Mouse (Mus musculus) embryonic stem cell, embryonic (primary cell): Measurements from ENCODE around the gene Zap70.

ENCODE experiments used
- CTCF ChIA-PET, 4 experiments: fragments of 300-600 bp in 2 of 4; fragments of 350-600 bp in 2 of 4; sonication (Branson Sonifier 250); formaldehyde crosslinking; loops; one replicate each; lab custom pipeline; 2022; ENCODE audit warnings: inconsistent platforms in 2 of 4; lab: Charles Lee
- POLR2A ChIA-PET, 4 experiments: fragments of 300-600 bp in 2 of 4; fragments of 350-600 bp in 2 of 4; sonication (Branson Sonifier 250); formaldehyde crosslinking; loops; one replicate each; lab custom pipeline; 2022; ENCODE audit warnings: antibody characterized with exemption in 4 of 4, inconsistent platforms in 1 of 4; lab: Charles Lee

Gene Zap70

DNA sequence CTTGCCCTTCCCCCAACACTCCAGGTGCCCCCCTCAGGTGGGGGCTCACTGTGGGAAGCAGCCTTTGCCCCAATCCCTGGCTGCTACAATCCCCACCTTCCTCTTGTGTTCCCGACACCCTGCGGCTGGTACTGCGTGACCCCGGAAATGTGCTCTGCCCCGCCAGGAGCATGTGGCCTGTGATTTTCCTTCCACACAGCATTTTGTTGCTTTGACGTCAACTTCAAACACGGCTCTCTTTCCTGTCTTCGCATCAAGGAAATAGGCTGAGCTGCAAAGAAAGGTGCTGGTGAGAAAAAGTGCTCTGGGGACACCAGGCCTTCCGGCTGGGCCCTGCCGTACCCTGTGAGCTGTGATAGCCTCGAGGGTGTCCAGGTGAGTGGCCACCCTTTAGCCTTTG lies at the start of gene Zap70:
Gene Zap70 (plus strand): TSS at position 231 of the 400 bp plus-strand sequence.
- ChIA-PET POLR2A (interaction anchor here in 3 of 4 experiments (0.7 to 2.3 kb wide), 5 partner anchors 8 to 15 kb away, joined by 4 to 6 read pairs (median 5); no protein-coding TSS in a partner anchor), CTCF (interaction anchor here in 3 of 4 experiments (0.6 to 3.1 kb wide), 6 partner anchors 15 to 619 kb away, joined by 3 to 20 read pairs (median 4); partner anchors contain the start of gene Ankrd39 (in 1 of the 3))

- ChIA-PET POLR2A (interaction anchor here in 1 of 4 experiments (0.7 kb wide), 1 partner anchor 12 kb away, joined by 5 read pairs; no protein-coding TSS in a partner anchor), CTCF (no interaction called here)
Measured at GRCm38 (mm10) chr1:36714311-36714710, 47.3 kb upstream of the Zap70 start, which contains the start of gene Actr1b. Gene Actr1b (minus strand): TSS chr1:36714422.

DNA sequence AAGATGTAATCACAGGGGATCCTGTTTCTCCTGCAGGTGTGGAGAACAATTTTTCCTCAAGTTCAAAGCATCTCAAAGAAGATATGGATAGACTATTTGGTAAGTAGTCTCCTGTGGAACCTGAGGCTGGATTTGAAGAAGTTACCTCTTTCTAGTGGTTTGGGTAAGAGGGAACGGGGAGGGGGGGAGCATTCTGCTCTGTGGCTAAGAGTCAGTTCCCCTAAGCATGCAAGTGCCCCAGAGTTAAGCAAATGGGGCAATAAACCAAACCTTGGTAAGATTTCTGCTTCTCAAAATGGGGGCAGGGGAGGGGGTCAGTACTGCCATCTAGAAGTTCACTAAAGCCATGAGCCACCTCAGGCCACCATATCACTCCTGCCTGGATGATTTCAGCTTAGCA lies 42.8 kb upstream of the Zap70 start:
- POLR2A ChIA-PET, result no interaction called here
- CTCF ChIA-PET, result interaction anchor here in 1 of 4 experiments (1.7 kb wide), 1 partner anchor 9 kb away, joined by 4 read pairs; the partner anchor contains the start of gene 4933424G06Rik

- ChIA-PET CTCF (interaction anchor here in 2 of 4 experiments (0.6 to 1.4 kb wide), 3 partner anchors 23 to 47 kb away, joined by 3 to 4 read pairs (median 3); no protein-coding TSS in a partner anchor), POLR2A (interaction anchor here in 1 of 4 experiments (0.6 to 1.5 kb wide), 2 partner anchors 12 to 1148 kb away, joined by 3 to 5 read pairs; partner anchors contain the start of gene Lipt1)
Measured at GRCm38 (mm10) chr1:36723146-36724056, 38.2 kb upstream of the Zap70 start.

DNA sequence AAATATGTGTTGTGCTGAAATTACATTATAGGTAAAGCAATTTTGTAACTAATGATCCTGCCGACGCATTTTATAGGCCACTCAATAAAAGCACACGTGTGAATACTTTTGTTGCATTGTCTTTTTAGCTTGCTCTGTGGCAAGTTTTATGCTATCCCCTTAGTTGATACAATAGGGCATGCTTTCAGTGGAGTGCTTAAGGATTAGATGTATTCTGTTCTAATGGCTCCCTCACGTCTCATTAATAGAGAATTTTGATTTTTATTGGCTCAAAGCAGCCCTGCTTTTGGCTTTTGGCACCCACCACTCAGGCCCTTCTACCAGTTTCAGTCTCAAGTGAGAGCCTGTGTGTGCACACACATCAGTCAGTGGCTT lies 37.6 kb upstream of the Zap70 start:
- ChIA-PET CTCF (interaction anchor here in 1 of 4 experiments (1.4 kb wide), 1 partner anchor 22 kb away, joined by 3 read pairs; no protein-coding TSS in a partner anchor), POLR2A (no interaction called here)

- ChIA-PET CTCF (no interaction called here), POLR2A (no interaction called here)
Measured at GRCm38 (mm10) chr1:36737300-36737699, 24.3 kb upstream of the Zap70 start.

- POLR2A ChIA-PET, result interaction anchor here in 1 of 4 experiments (1.0 kb wide), 1 partner anchor 38 kb away, joined by 3 read pairs; no protein-coding TSS in a partner anchor
- CTCF ChIA-PET, result interaction anchor here in 2 of 4 experiments (0.6 to 1.2 kb wide), 3 partner anchors 30 to 1262 kb away, joined by 3 to 5 read pairs (median 4); partner anchors contain the start of gene Ankrd39 (in 1 of the 2)
Measured at GRCm38 (mm10) chr1:36739231-36739630, 22.4 kb upstream of the Zap70 start.

DNA sequence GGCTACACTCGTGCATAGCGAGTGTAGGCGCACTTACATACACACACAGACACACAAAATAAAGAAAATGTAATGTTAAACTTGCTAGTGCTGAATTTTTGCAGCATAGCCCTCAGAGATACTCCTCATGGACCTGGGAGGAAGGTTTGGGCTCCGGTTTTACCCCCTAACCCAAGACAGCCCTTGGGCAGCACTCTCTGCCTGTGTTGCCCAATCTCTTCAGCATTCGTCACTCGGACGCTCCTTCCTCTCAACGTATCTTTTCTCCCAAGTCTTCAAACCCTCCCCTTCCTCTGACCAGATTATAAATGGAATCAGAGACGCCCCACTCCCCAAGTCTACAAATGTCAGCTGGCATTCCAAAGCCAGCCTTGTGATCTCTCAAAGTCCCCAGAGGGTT lies 18.6 kb upstream of the Zap70 start:
- POLR2A ChIA-PET, result interaction anchor here in 1 of 4 experiments (1.2 kb wide), 1 partner anchor 159 kb away, joined by 3 read pairs; no protein-coding TSS in a partner anchor
- CTCF ChIA-PET, result interaction anchor here in 2 of 4 experiments (0.6 to 1.6 kb wide), 4 partner anchors 29 to 199 kb away, joined by 3 to 6 read pairs (median 3); partner anchors contain the start of gene Ankrd39 (in 1 of the 2)

GRCm38 (mm10) chr1:36744268-36744944 lies 17.2 kb upstream of the Zap70 start:
- CTCF ChIA-PET, result interaction anchor here (0.6 to 5.4 kb wide), 21 partner anchors 10 to 507 kb away, joined by 3 to 45 read pairs (median 4); partner anchors contain the start of genes Ankrd39 (in 4 of the 4) and Zap70 (in 1 of the 4)
- POLR2A ChIA-PET, result interaction anchor here in 2 of 4 experiments (0.5 to 1.2 kb wide), 4 partner anchors 9 to 473 kb away, joined by 3 to 6 read pairs (median 4); partner anchors contain the start of gene Ankrd39 (in 1 of the 2)

- POLR2A ChIA-PET, result interaction anchor here (0.7 to 2.6 kb wide), 7 partner anchors 10 to 198 kb away, joined by 3 to 13 read pairs (median 3); partner anchors contain the start of genes 4933424G06Rik (in 1 of the 4) and Ankrd39 (in 1 of the 4)
- CTCF ChIA-PET, result interaction anchor here in 3 of 4 experiments (0.6 to 5.4 kb wide), 28 partner anchors 11 to 868 kb away, joined by 3 to 54 read pairs (median 5); partner anchors contain the start of genes Ankrd39 (in 2 of the 3), Arid5a (in 1 of the 3), Fam178b (in 1 of the 3) and Zap70 (in 1 of the 3)
Measured at GRCm38 (mm10) chr1:36745661-36746060, 15.9 kb upstream of the Zap70 start.

- ChIA-PET POLR2A (interaction anchor here in 3 of 4 experiments (0.6 to 2.6 kb wide), 8 partner anchors 16 to 550 kb away, joined by 3 to 13 read pairs (median 4); partner anchors contain the start of genes Ankrd39 (in 2 of the 3) and Zap70 (in 1 of the 3)), CTCF (interaction anchor here (0.5 to 5.4 kb wide), 58 partner anchors 10 to 892 kb away, joined by 3 to 54 read pairs (median 4); partner anchors contain the start of genes Ankrd39 (in 4 of the 4), Zap70 (in 2 of the 4), 4933424G06Rik (in 1 of the 4) and Arid5a (in 1 of the 4))
Measured at GRCm38 (mm10) chr1:36746452-36746851, 15.1 kb upstream of the Zap70 start.

- POLR2A ChIA-PET, result interaction anchor here in 1 of 4 experiments (1.8 kb wide), 1 partner anchor 17 kb away, joined by 5 read pairs; no protein-coding TSS in a partner anchor
- CTCF ChIA-PET, result interaction anchor here in 2 of 4 experiments (0.6 to 1.0 kb wide), 2 partner anchors 10 to 732 kb away, joined by 3 read pairs; no protein-coding TSS in a partner anchor
Measured at GRCm38 (mm10) chr1:36753932-36754675, 7.5 kb upstream of the Zap70 start.

DNA sequence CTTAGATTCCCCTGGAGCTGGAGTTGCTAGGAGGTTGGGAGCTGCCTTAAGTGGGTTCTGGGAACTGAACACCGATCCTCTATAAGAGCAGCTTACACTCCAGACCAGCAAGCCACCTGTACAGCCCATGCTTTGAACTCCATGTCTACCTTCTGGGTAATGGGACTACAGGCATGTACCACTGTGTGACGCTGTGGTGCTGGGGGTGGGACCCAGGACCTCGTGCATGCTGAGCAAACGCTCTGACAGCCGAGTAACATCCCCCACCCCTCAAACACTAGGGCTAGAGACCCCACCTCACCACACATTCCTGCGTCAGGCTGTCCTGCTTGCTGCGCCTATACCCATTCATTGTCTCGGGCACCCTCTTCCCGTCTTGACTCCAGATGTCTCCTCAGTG lies 3.0 kb upstream of the Zap70 start:
- CTCF ChIA-PET, result interaction anchor here in 1 of 4 experiments (1.2 to 1.3 kb wide), 2 partner anchors 26 to 500 kb away, joined by 3 read pairs; no protein-coding TSS in a partner anchor
- POLR2A ChIA-PET, result no interaction called here

DNA sequence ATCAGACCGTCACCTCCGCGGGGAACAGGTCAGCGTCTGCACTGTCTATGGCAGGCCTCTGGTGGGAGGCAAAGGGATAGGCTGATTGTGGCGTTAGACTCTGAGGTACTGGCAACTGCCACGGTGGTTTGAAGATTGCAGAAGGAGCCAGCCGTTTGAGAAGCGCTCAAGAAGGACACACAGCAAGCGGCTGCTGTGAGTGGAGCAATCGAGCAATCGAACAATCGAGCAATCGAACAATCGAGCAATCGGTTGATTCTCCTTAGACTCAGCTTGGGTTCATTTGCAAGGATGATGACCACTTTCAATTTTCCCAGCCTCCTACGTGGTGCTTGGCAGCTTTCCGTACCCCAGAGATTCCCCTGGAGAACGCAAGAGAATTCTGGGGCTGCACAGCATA lies 2.5 kb upstream of the Zap70 start:
- POLR2A ChIA-PET, result interaction anchor here in 1 of 4 experiments (1.0 kb wide), 2 partner anchors 13 to 75 kb away, joined by 3 to 7 read pairs; no protein-coding TSS in a partner anchor
- CTCF ChIA-PET, result interaction anchor here in 2 of 4 experiments (0.6 to 2.3 kb wide), 7 partner anchors 11 to 499 kb away, joined by 3 to 11 read pairs (median 3); partner anchors contain the start of gene Ankrd39 (in 1 of the 2)

- POLR2A ChIA-PET, result interaction anchor here in 2 of 4 experiments (0.6 to 0.8 kb wide), 6 partner anchors 10 to 920 kb away, joined by 3 to 5 read pairs (median 3); partner anchors contain the start of gene Cox5b (in 1 of the 2)
- CTCF ChIA-PET, result interaction anchor here in 1 of 4 experiments (0.6 to 3.1 kb wide), 3 partner anchors 14 to 243 kb away, joined by 4 to 20 read pairs (median 6); partner anchors contain the start of gene Ankrd39
Measured at GRCm38 (mm10) chr1:36760401-36760800, 1.2 kb upstream of the Zap70 start.

GRCm38 (mm10) chr1:36761061-36761460 lies 537 bp upstream of the Zap70 start:
- ChIA-PET POLR2A (interaction anchor here in 2 of 4 experiments (0.6 to 2.3 kb wide), 6 partner anchors 9 to 921 kb away, joined by 3 to 6 read pairs (median 5); no protein-coding TSS in a partner anchor), CTCF (interaction anchor here in 1 of 4 experiments (0.6 to 3.1 kb wide), 4 partner anchors 15 to 619 kb away, joined by 3 to 20 read pairs (median 5); partner anchors contain the start of gene Ankrd39)
